Mouse (Mus musculus) liver, postnatal 0 days (tissue): Measurements from ENCODE around the gene Dock4. TPM values are rescaled to one million over a fixed set of nuclear protein-coding genes. Genes with fewer than 3 reads are reported as not detected.

Experiments
- ATAC-seq: fragments of 200-750 bp; cut with Nextera tagmentation; 2 replicates; pipeline ENCODE4 v1.8.0; 2017; ENCODE audit warnings: mild to moderate bottlenecking, moderate library complexity
- DNase-seq: peaks from one replicate; pipeline ENCODE4 v3.0.0-alpha.2; 2016
- H3K27ac ChIP-seq: fragments of 300-500 bp; sonication (generic); 2 replicates; pipeline ENCODE4 v1.5.1; 2014; ENCODE audit warnings: antibody characterized with exemption, moderate library complexity, mild to moderate bottlenecking, low read depth
- H3K27me3 ChIP-seq: fragments of 300-500 bp; sonication (generic); 2 replicates; pipeline ENCODE4 v1.6.1; 2014; ENCODE audit warnings: low read length, control low read depth, mixed read lengths; ENCODE audit not compliant: insufficient read depth
- H3K36me3 ChIP-seq: fragments of 300-500 bp; sonication (generic); replicated peaks from 2 replicates; pipeline ENCODE4 v1.6.1; 2014; ENCODE audit warnings: mild to moderate bottlenecking, control low read depth, low read length, moderate library complexity, mixed read lengths; ENCODE audit not compliant: insufficient read depth
- H3K4me1 ChIP-seq: fragments of 300-500 bp; sonication (generic); 2 replicates; pipeline ENCODE4 v1.6.1; 2014; ENCODE audit warnings: antibody characterized with exemption, mild to moderate bottlenecking, control low read depth; ENCODE audit not compliant: insufficient read depth
- H3K4me2 ChIP-seq: fragments of 300-500 bp; sonication (generic); 2 replicates; pipeline ENCODE4 v1.6.1; 2014; ENCODE audit warnings: low read depth, mild to moderate bottlenecking, low read length, moderate library complexity, mixed read lengths
- H3K4me3 ChIP-seq: fragments of 300-500 bp; sonication (generic); 2 replicates; pipeline ENCODE4 v1.5.1; 2014; ENCODE audit warnings: low read depth, low read length
- H3K9ac ChIP-seq: fragments of 300-500 bp; sonication (generic); replicated peaks from 2 replicates; pipeline ENCODE4 v1.6.1; 2014; ENCODE audit warnings: mild to moderate bottlenecking, moderate library complexity
- H3K9me3 ChIP-seq: fragments of 300-500 bp; sonication (generic); 2 replicates; pipeline ENCODE4 v1.6.1; 2016; ENCODE audit warnings: mild to moderate bottlenecking, control low read depth, low read length, mixed read lengths
- CTCF ChIP-seq: sonication (generic); IDR thresholded peaks from 2 replicates; pipeline ENCODE4 v1.5.1; 2016; ENCODE audit warnings: antibody characterized with exemption, low read depth
- EP300 ChIP-seq: IDR thresholded peaks from 2 replicates; pipeline ENCODE4 v1.6.1; 2016; ENCODE audit warnings: antibody characterized with exemption, low read depth, mild to moderate bottlenecking
- WGBS: fragments of 180-500 bp; shearing (Covaris S2); extraction: QIAGEN DNeasy Blood & Tissue Kit; methylation state at CpG from one replicate; pipeline ENCODE4 v1.1.7; 2014; ENCODE audit not compliant: insufficient replicate concordance; 5-methylcytosine and 5-hydroxymethylcytosine counted together
- polyA plus RNA-seq: library from polyadenylated mRNA; unstranded; fragments of >200 nt; fragmentation: Nextera tagmentation; extraction: Ambion mirVana; gene quantifications from 2 replicates; pipeline ENCODE4 v1.2.1, GENCODE M21; 2015

Dock4 gene
- polyA plus RNA-seq, 1 experiment from 2014 or later, result 1.3 TPM

GRCm38 (mm10) chr12:40568971-40569968 is 123.5 kb downstream of the Dock4 start:
- Histone ChIP-seq H3K36me3 (no peaks in the 10 kb centered on the region), H3K27me3 (no peaks in the 10 kb centered on the region), H3K9ac (no peak overlapping the region), H3K4me1 (0 out of 2 replicates have a peak, but pooled peaks cover 5% of the 10 kb centered on the region), H3K4me3 (no peak overlapping the region), H3K4me2 (no peak overlapping the region), H3K9me3 (no peaks in the 10 kb centered on the region), H3K27ac (no peak overlapping the region)
- ATAC-seq (peak; percentile 50), DNase-seq (no peak)
- WGBS, result 57% methylated on average over 9 of the region's 9 CpGs
- TF ChIP-seq EP300 (no peak), CTCF (no peak)

DNA sequence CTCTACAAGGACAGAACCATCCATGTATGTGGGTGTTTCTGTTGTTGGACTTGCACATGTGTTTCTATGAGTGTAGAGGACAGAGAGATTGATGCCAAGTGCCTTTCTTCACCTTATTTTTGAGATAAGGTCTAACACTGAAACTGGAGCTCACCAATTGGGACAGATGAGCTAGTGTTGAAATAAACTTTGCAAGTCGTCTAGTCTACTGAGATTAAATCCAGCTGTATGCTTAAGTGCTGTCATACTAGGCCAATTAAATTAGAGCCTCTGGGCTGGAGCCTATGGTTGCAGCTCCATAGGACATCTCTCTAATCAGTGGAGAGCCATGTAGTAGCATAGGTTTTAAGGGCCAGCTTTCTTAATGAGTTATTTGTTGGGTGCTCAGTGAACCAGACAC is 124.5 kb downstream of the Dock4 start:
- Histone ChIP-seq H3K36me3 (no peaks in the 10 kb centered on the region), H3K4me3 (no peak overlapping the region), H3K27me3 (no peaks in the 10 kb centered on the region), H3K9me3 (no peaks in the 10 kb centered on the region), H3K4me1 (0 out of 2 replicates have a peak, but pooled peaks cover 3% of the 10 kb centered on the region), H3K9ac (no peak overlapping the region), H3K27ac (no peak overlapping the region), H3K4me2 (no peak overlapping the region)
- DNase-seq (no peak), ATAC-seq (no peak)
- 54% methylated on average over 1 of the region's 1 CpGs for WGBS
- TF ChIP-seq CTCF (no peak), EP300 (no peak)

DNA sequence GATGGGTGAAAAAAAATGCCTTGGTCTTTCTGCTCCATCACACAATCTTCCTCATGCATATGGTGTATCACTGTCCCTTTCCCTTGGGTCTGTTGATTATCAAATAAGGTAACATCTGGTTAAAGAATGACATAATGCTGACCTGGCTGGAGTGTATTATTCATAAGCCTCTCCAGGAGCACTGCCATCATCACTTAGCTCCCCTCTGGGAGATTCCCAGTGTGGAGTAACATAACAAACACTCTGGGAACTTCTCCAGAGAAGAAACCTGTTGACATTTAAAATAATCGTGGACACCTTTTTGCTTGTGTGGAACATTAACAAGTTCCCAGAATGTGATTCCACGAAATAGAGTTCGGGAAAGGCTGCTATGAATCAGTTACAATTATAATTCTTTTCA is 128.3 kb downstream of the Dock4 start:
- no peak overlapping the region for H3K27ac ChIP-seq
- no peaks in the 10 kb centered on the region for H3K9me3 ChIP-seq

DNA sequence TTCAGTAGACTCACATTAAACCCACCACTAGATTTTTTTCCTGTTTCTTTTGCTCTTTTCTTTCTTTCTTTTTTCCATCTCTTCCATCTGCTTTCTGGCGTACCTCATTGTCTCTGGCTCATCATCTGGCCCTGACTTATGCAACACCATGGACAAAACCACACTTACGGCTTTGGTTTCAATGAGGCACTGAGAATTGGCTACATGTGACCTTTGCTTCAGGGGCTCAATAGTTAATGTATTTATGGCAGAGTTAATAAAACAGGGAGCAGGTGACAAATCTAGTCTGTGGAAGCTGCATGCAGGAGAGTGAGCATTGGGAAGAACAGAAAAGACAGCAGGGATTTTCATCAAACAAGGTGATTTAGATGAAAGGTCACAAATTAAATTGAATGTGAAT is 131.0 kb downstream of the Dock4 start:
- Histone ChIP-seq H3K9me3 (no peaks in the 10 kb centered on the region), H3K9ac (no peak overlapping the region), H3K36me3 (no peaks in the 10 kb centered on the region), H3K4me2 (no peak overlapping the region), H3K4me1 (no peaks in the 10 kb centered on the region), H3K4me3 (no peak overlapping the region), H3K27ac (no peak overlapping the region), H3K27me3 (no peaks in the 10 kb centered on the region)
- WGBS, result 77% methylated on average over 2 of the region's 2 CpGs
- TF ChIP-seq EP300 (no peak), CTCF (no peak)
- ATAC-seq (no peak), DNase-seq (no peak)

More for the DNA sequence above, 128.3 kb downstream of the Dock4 start:
- Histone ChIP-seq H3K9ac (no peak overlapping the region), H3K4me3 (no peak overlapping the region), H3K27me3 (no peaks in the 10 kb centered on the region), H3K4me2 (no peak overlapping the region), H3K4me1 (0 out of 2 replicates have a peak, but pooled peaks cover 3% of the 10 kb centered on the region), H3K36me3 (no peaks in the 10 kb centered on the region)
- DNase-seq, result no peak
- WGBS, result 74% methylated on average over 3 of the region's 3 CpGs
- no peak for ATAC-seq
- no peak for TF ChIP-seq CTCF
- TF ChIP-seq EP300, result no peak

GRCm38 (mm10) chr12:40580351-40580750 is 134.6 kb downstream of the Dock4 start:
- Histone ChIP-seq H3K36me3 (no peaks in the 10 kb centered on the region), H3K9me3 (no peaks in the 10 kb centered on the region), H3K4me3 (no peak overlapping the region), H3K4me1 (no peaks in the 10 kb centered on the region), H3K4me2 (no peak overlapping the region), H3K27ac (no peak overlapping the region), H3K9ac (no peak overlapping the region), H3K27me3 (no peaks in the 10 kb centered on the region)
- TF ChIP-seq CTCF, result no peak
- WGBS, result 34% methylated on average over 2 of the region's 2 CpGs
- no peak for ATAC-seq
- DNase-seq, result no peak

- no peak overlapping the region for H3K4me2 ChIP-seq
- no peak for DNase-seq
- H3K27me3 ChIP-seq, result no peaks in the 10 kb centered on the region
- WGBS, result 50% methylated on average over 3 of the region's 3 CpGs
- no peaks in the 10 kb centered on the region for H3K4me1 ChIP-seq
- no peaks in the 10 kb centered on the region for H3K36me3 ChIP-seq
- no peak for ATAC-seq
- no peaks in the 10 kb centered on the region for H3K9me3 ChIP-seq
- H3K27ac ChIP-seq, result no peak overlapping the region
- H3K4me3 ChIP-seq, result no peak overlapping the region
- H3K9ac ChIP-seq, result no peak overlapping the region
- TF ChIP-seq CTCF (no peak), EP300 (no peak)
These were observed 135.3 kb downstream of the Dock4 start for GRCm38 (mm10) chr12:40581037-40581436.
